Mouse (Mus musculus): Measurements from ENCODE around the gene Gemin4.

DNA sequence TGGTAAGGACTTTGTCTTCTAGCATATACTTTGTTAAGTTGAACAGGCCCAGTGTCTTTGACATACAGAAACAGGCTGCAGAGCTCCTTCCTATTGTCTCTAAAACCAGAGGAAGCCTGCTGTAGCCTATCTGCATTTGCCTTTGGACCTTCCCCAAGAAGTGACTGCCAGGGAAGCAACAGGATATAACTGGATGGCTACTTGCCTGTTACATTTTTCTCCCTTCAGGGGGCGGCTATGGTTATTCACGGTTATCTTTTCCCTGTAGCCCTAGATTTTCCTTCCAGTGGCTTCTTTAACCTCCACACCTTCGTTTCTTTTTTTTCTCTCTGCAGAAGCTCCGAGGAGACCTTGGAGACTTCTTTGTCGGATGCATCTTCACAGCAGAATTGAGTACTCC is 10.7 kb downstream of the Gemin4 start:
- TF ChIP-seq POLR2A (IDR thresholded peaks at IDR 0.05; ENCODE audit: borderline replicate concordance, extremely low read depth, insufficient read depth, insufficient read length, poor library complexity, severe bottlenecking) = no peak
- no peak for TF ChIP-seq CTCF (IDR thresholded peaks at IDR 0.05; ENCODE audit: borderline replicate concordance, extremely low read depth, insufficient read depth, insufficient read length)

Data from brain, embryonic 14.5 days (tissue).